Mouse (Mus musculus): ENCODE data around the gene Hspb9. TPM values are rescaled to one million over a fixed set of nuclear protein-coding genes. Genes with fewer than 3 reads are reported as not detected.

Hspb9 gene
- total and polyA plus RNA-seq, 3 experiments, result 0.73 to 2.1 TPM; not detected in 1

- no peak for DNase-seq (ENCODE audit: low read depth, low spot score)
- peaks cover 11 to 54% of the 10 kb centered on the region in 2 experiments for H3K36me3 ChIP-seq (ENCODE audit: control insufficient read depth in 1 of 2, insufficient read depth in 2 of 2, low read length in 2 of 2)
Observed at GRCm38 (mm10) chr11:100730477-100731205, 17.0 kb downstream of the Hspb9 start.

DNA sequence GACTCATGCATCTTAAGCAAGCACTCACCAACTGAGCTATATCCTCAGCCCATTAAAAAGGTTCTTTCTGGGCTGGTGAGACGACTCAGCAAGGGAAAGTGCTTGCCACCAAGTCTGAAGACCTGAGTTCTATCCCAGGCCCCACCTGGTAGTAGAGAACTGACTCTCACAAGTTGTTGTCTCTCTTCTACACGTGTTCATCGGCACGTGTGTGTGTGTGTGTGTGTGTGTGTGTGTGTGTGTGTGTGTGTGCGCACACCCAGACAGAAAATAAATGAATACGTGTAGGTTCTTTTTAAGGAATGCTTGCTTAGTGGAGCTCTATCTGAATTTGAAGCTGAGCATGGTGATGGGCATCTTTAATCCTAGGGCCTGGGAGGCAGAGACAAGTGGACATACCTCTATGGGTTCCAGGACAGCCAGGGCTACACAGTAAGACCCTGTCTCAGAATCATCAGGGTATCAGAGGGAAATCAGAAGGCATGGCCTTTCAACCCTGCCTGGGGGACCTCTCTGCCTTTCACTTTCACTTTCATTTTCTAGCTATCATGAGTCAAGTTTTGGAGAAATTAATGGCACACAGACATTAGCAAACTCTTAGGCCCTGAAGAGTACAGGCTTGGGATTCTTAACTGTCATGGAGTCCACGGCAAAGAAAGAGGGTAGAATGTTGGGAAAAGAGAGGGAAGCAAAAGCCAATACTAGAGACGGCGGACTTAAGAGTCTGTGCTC lies 21.6 kb downstream of the Hspb9 start:
- Histone ChIP-seq H3K9me3 (replicated peaks; ENCODE audit: insufficient read depth, low read length) (no peaks in the 10 kb centered on the region), H3K79me2 (ENCODE audit: control insufficient read depth, insufficient read depth, low read length, poor library complexity) (peaks cover 73% of the 10 kb centered on the region), H3K9ac (ENCODE audit: control insufficient read depth, low read depth, low read length, poor library complexity, severe bottlenecking) (peak overlapping the region; percentile 83), H3K4me3 (ENCODE audit: control insufficient read depth in 1 of 2, insufficient read depth in 1 of 2, low read depth in 2 of 2, low read length in 2 of 2) (peak overlapping the region; percentile 67 to 77), H3K36me3 (ENCODE audit: control insufficient read depth in 1 of 2, insufficient read depth in 2 of 2, low read length in 2 of 2) (peaks cover 7 to 46% of the 10 kb centered on the region in 2 experiments), H3K4me1 (ENCODE audit: control insufficient read depth in 1 of 2, insufficient read depth in 2 of 2, low read length in 2 of 2) (peaks cover 2 to 33% of the 10 kb centered on the region in 2 experiments), H3K27ac (ENCODE audit: control insufficient read depth, low read depth, low read length) (peak overlapping the region; percentile 85), H3K27me3 (ENCODE audit: control insufficient read depth in 1 of 2, insufficient read depth in 2 of 2, low read length in 2 of 2) (no peaks in the 10 kb centered on the region)
- TF ChIP-seq MXI1 (IDR thresholded peaks at IDR 0.05; ENCODE audit: low read depth, low read length) (peak; percentile 26; the same call in 1 of the 2 replicates), ETS1 (IDR thresholded peaks at IDR 0.05; ENCODE audit: low read depth, low read length) (peak; percentile 58; the same call in 1 of the 2 replicates), BHLHE40 (IDR thresholded peaks at IDR 0.05; ENCODE audit: borderline replicate concordance, low read depth, low read length) (no peak)
- peak; percentile 27 for DNase-seq (ENCODE audit: low read depth, low spot score)

More at GRCm38 (mm10) chr11:100730477-100731205, 17.0 kb downstream of the Hspb9 start:
- Histone ChIP-seq H3K9me3 (replicated peaks; ENCODE audit: insufficient read depth, low read length) (no peaks in the 10 kb centered on the region), H3K27me3 (ENCODE audit: control insufficient read depth in 1 of 2, insufficient read depth in 2 of 2, low read length in 2 of 2) (no peaks in the 10 kb centered on the region), H3K79me2 (ENCODE audit: control insufficient read depth, insufficient read depth, low read length, poor library complexity) (peaks cover 86% of the 10 kb centered on the region), H3K27ac (ENCODE audit: control insufficient read depth, low read depth, low read length) (no peak overlapping the region), H3K4me1 (ENCODE audit: control insufficient read depth in 1 of 2, insufficient read depth in 2 of 2, low read length in 2 of 2) (peaks cover 8 to 33% of the 10 kb centered on the region in 2 experiments), H3K4me3 (ENCODE audit: control insufficient read depth in 1 of 2, insufficient read depth in 1 of 2, low read depth in 2 of 2, low read length in 2 of 2) (no peak overlapping the region), H3K9ac (ENCODE audit: control insufficient read depth, low read depth, low read length, poor library complexity, severe bottlenecking) (no peak overlapping the region)
- TF ChIP-seq NELFE (IDR thresholded peaks at IDR 0.05; ENCODE audit: low read depth, low read length) (no peak), BHLHE40 (IDR thresholded peaks at IDR 0.05; ENCODE audit: borderline replicate concordance, low read depth, low read length) (no peak), CHD1 (IDR thresholded peaks at IDR 0.05; ENCODE audit: low read depth, low read length) (no peak), MAFK (IDR thresholded peaks at IDR 0.05; ENCODE audit: borderline replicate concordance, low read depth, low read length) (no peak), SIN3A (IDR thresholded peaks at IDR 0.05; ENCODE audit: low read length) (no peak), ETS1 (IDR thresholded peaks at IDR 0.05; ENCODE audit: low read depth, low read length) (no peak), TBP (IDR thresholded peaks at IDR 0.05; ENCODE audit: low read depth, low read length) (no peak)

GRCm38 (mm10) chr11:100735954-100736745 lies 22.5 kb downstream of the Hspb9 start:
- Histone ChIP-seq H3K79me2 (ENCODE audit: control insufficient read depth, insufficient read depth, low read length, poor library complexity) (peaks cover 65% of the 10 kb centered on the region), H3K27me3 (ENCODE audit: control insufficient read depth in 1 of 2, insufficient read depth in 2 of 2, low read length in 2 of 2) (no peaks in the 10 kb centered on the region), H3K9ac (ENCODE audit: control insufficient read depth, low read depth, low read length, poor library complexity, severe bottlenecking) (peak overlapping the region; percentile 83), H3K27ac (ENCODE audit: control insufficient read depth, low read depth, low read length) (peak overlapping the region; percentile 85), H3K4me3 (ENCODE audit: control insufficient read depth in 1 of 2, insufficient read depth in 1 of 2, low read depth in 2 of 2, low read length in 2 of 2) (peak overlapping the region; percentile 67 to 77), H3K36me3 (ENCODE audit: control insufficient read depth in 1 of 2, insufficient read depth in 2 of 2, low read length in 2 of 2) (peaks cover 7 to 38% of the 10 kb centered on the region in 2 experiments), H3K9me3 (replicated peaks; ENCODE audit: insufficient read depth, low read length) (no peaks in the 10 kb centered on the region), H3K4me1 (ENCODE audit: control insufficient read depth in 1 of 2, insufficient read depth in 2 of 2, low read length in 2 of 2) (peaks cover 2 to 25% of the 10 kb centered on the region in 2 experiments)
- DNase-seq (ENCODE audit: low read depth, low spot score), result peak; percentile 81
- TF ChIP-seq NELFE (IDR thresholded peaks at IDR 0.05; ENCODE audit: low read depth, low read length), result peak; percentile 40; the same call in 1 of the 2 replicates
- TF ChIP-seq ZKSCAN1 (IDR thresholded peaks at IDR 0.05; ENCODE audit: low read depth, low read length), result no peak
- TF ChIP-seq CHD2 (IDR thresholded peaks at IDR 0.05; ENCODE audit: low read length), result no peak
- TF ChIP-seq MYC (IDR thresholded peaks at IDR 0.05; ENCODE audit: low read depth, low read length), result peak; percentile 6; the same call in 1 of the 2 replicates
- TF ChIP-seq UBTF (IDR thresholded peaks at IDR 0.05; ENCODE audit: borderline replicate concordance, insufficient read depth, low read depth, low read length), result no peak
- no peak for TF ChIP-seq RAD21 (IDR thresholded peaks at IDR 0.05; ENCODE audit: low read depth, low read length)
- no peak for TF ChIP-seq E2F4 (IDR thresholded peaks at IDR 0.05; ENCODE audit: borderline replicate concordance, low read depth, low read length)
- TF ChIP-seq MAX (IDR thresholded peaks at IDR 0.05; ENCODE audit: low read length), result no peak
- no peak for TF ChIP-seq SMC3 (IDR thresholded peaks at IDR 0.05; ENCODE audit: low read depth, low read length)
- TF ChIP-seq MXI1 (IDR thresholded peaks at IDR 0.05; ENCODE audit: low read depth, low read length), result peak; percentile 8; the same call in 1 of the 2 replicates
- TF ChIP-seq CTCF (IDR thresholded peaks at IDR 0.05 in 2 of 3, conservative IDR thresholded peaks at IDR 0.05 in 1 of 3; ENCODE audit: control insufficient read depth in 1 of 3, insufficient read depth in 1 of 3, low read depth in 2 of 3, low read length in 3 of 3, poor library complexity in 1 of 3, severe bottlenecking in 1 of 3), result no peak
- TF ChIP-seq ELF1 (IDR thresholded peaks at IDR 0.05; ENCODE audit: low read depth, low read length), result no peak; the same call in 1 of the 2 replicates
- peak; percentile 88; the same call in 1 of the 2 replicates for TF ChIP-seq JUND (IDR thresholded peaks at IDR 0.05; ENCODE audit: low read depth, low read length)
- no peak for TF ChIP-seq ZNF384 (IDR thresholded peaks at IDR 0.05; ENCODE audit: low read depth, low read length)
- no peak for TF ChIP-seq USF1 (IDR thresholded peaks at IDR 0.05; ENCODE audit: low read depth, low read length)
